In genomic region chr11:5423000-5423399, GRCm38 (mm10) we compare ENCODE assay signal across 13 mouse cellular contexts.
"Had no signal": no experiment of that assay in that cellular context is flagged by ENCODE, and none has a peak within 500 bp of the region (broad histone marks: within the 10 kb centered on the region; RNA-seq: fewer than 3 reads in every experiment).

No protein-coding gene starts in this region.

- H3K4me3 ChIP-seq: kidney, embryonic 15.5 days; limb, embryonic 10.5 days; liver, embryonic 15.5 days; megakaryocyte, embryonic 14.5 days; midbrain, embryonic 15.5 days; neural tube, embryonic 12.5 days had no signal

- H3K4me2 ChIP-seq: kidney, embryonic 15.5 days; liver, embryonic 11.5 days; liver, embryonic 15.5 days; midbrain, embryonic 11.5 days; midbrain, embryonic 15.5 days; neural tube, embryonic 12.5 days had no signal

- H3K27me3 ChIP-seq: kidney, embryonic 15.5 days; liver, embryonic 15.5 days; megakaryocyte, embryonic 14.5 days; midbrain, embryonic 15.5 days; neural tube, embryonic 12.5 days had no signal

- H3K27ac ChIP-seq: limb, embryonic 10.5 days; liver, embryonic 15.5 days; macrophage; midbrain, embryonic 15.5 days; neural tube, embryonic 12.5 days had no signal

- H3K36me3 ChIP-seq: kidney, embryonic 15.5 days; limb, embryonic 10.5 days; liver, embryonic 15.5 days; midbrain, embryonic 15.5 days; neural tube, embryonic 12.5 days had no signal

- DNase-seq: kidney, adult 2 months; kidney, postnatal 14 days; thymus, adult 2 months; thymus, postnatal 25 days had no signal

- H3K4me1 ChIP-seq: neural tube, embryonic 12.5 days had no signal

- H3K9me3 ChIP-seq: kidney, embryonic 15.5 days; limb, embryonic 10.5 days; liver, embryonic 15.5 days; megakaryocyte, embryonic 14.5 days; midbrain, embryonic 15.5 days; neural tube, embryonic 12.5 days had no signal

- ATAC-seq: midbrain, embryonic 15.5 days had no signal

- H3K9ac ChIP-seq: kidney, embryonic 15.5 days; liver, embryonic 15.5 days; midbrain, embryonic 15.5 days; neural tube, embryonic 12.5 days had no signal
